Mouse (Mus musculus): Measurements from ENCODE around the gene Sept14. TPM values are rescaled to one million over a fixed set of nuclear protein-coding genes. Genes with fewer than 3 reads are reported as not detected.
"Not testable (repeated sequence)": the region's sequence is repeated elsewhere in the genome, so short reads cannot be mapped to it uniquely, and the experiment has no call there.

Gene Sept14
- not detected for total RNA-seq (2022)

DNA sequence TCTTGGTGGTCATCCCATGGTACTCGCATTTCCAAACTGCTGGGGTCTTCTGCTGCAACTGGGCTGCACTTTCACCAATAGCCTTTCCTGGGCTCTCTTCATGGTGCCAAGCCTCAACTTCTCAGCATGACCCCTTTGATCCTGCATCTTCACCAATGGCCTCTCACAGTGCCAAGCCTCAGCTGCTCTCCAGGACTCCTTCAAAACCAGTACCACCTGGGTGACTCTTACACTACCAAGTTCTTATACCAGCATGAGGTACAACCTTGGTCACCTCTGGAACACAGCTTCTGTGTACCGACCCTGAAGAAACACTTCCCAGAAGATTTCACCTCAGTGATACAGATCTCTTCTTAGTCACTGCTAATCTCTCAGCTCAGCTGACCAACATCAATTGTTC is at the start of gene Sept14:
Gene Sept14 (minus strand): TSS at position 101 of the 400 bp plus-strand sequence.
- DNase-seq (ENCODE audit: low spot score in 2 of 2), result no peak

DNA sequence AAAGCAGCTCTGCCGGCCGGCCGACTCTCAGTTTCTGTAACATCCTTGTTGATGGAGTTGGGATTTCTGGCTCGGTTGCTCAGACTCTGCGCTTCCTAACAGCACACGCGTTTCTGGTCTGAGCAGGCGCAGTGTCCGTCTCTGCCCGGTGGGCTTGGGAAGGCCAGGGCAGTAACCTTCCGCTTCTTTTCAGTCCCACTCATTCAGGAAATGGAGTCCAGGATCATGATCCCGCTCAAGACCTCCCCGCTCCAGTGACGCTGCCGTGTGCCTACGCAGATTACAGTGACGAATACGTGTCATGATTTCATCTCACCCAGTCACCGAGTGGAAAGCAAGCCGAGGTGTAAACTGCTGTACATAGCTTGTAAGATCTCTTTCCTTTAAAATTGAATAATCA is 48.6 kb upstream of the Sept14 start:
- no peak for DNase-seq (ENCODE audit: low spot score in 2 of 2)

DNA sequence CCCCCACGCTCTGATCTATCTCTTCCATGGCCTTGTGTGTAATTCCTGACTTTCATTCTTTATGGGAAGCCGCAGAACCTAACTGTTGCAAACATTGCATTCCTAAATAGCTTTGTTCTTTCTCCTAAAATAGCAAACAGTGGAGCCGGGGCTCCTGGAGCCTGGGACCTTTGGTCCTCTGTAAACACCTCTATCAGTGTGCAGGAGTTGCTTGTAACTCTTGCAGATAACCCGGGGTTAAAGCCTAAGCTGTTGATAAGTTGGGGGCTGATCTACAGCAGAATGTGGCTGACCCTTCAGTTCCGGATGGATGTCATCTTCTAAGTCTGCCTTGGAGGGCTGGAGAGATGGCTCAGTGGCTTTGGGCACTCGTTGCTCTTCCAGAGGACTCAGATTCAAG is 35.7 kb upstream of the Sept14 start:
- DNase-seq (ENCODE audit: low spot score in 2 of 2), result no peak

DNA sequence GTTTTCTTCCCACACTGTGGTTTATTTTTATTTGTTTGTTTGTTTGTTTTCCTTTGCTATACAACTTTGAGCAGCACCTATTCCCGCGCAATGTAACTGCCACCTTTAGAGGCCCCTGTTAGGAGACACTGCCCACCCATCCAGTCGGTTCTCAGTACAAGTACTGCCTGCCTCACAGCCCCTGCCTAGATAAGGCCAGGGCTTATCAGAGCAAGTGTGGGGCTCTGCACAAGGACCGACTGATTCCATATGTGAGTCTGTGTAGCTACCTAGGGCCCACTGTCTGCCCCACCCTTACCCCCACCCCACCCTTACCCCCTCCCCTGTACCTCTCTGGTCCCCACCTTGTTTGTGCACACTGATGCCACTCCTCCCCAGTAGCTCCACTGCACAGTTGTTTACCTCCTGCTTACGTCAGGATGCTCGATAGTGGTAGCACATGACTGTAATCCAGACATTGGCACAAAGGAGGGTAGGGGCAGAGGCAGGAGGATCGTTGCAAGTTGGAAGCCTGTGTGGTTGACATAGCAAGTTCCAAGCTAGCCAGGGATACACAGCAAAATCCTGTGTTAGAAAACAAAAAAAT is 34.7 kb upstream of the Sept14 start:
- no peak for DNase-seq (ENCODE audit: low spot score in 2 of 2)

DNA sequence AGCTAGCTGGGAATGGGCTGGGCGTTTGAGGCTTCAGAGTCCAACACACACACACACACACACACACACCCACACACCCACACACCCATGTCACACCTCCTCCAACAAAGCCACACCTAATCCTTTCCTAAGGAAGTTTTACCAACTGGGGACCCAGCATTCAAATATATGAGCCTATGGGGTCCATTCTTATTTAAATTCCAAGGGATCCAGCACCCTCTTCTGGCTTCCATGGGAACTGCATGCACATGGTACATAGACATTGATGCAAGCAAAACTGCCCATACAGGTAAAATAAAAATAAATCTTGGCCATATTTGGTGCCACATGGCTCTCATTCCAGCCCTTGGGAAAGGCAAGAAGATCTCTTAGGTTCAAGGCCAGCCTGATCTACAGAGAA is 32.7 kb upstream of the Sept14 start:
- DNase-seq (ENCODE audit: low spot score in 2 of 2), result no peak

DNA sequence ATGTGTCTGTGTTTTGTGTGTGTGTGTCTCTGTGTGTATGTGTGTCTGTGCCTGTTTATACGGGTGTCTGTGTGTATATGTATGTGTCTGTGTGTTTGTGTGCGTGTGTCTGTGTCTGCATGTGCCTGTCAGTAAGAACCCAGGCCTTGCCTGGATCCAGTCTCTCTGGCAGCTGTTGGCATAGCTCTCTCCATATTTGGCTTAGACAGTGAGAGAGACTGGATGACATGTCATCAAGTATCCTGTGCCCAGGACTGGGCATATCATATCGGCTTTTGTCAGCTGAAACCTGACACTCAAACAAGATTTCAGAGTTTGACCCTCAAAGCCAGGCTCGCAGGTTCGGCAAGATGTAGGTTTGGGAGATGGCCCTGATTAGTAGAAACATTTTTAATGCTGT is 22.7 kb upstream of the Sept14 start:
- DNase-seq (ENCODE audit: low spot score in 2 of 2), result no peak

DNA sequence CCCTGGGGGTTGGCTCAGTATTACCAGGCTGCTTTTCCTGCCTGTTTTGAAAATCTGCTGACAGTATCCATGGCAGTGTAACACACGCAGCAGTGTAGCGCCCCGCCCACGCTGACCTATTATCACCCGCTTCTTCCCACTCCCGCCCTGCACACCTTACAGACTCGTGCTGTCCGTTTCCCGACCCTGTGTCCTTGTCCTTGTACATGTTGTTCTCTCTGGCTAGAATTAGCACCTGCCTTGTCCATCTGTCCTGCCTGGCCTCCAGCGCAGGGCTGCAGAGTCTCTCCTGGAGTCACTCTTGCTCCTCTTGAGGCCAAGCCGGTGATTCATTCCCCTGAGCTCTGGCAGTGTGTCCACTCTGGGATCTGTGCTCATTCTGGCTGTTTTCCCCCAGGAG is 22.0 kb upstream of the Sept14 start:
- no peak for DNase-seq (ENCODE audit: low spot score in 2 of 2)

DNA sequence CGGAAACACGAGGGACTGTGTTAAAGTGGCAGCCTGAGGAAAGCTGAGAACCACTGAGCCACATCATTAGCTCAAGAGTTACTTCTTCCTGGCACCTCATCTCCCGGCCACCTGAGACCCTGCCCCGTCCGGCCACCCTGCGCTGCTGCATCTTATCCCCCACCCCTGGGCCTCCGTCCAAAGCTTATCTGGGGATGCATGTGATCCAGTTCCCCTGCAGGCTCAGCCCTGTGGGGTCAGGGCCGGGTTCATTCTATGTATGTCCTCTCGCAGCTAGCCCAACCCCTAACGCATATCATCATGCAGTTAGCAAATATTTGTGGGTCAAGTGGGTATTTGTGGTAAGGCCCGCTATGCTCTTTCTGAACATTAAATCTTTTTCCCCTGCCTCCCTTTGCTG is 21.0 kb upstream of the Sept14 start:
- no peak for DNase-seq (ENCODE audit: low spot score in 2 of 2)

DNA sequence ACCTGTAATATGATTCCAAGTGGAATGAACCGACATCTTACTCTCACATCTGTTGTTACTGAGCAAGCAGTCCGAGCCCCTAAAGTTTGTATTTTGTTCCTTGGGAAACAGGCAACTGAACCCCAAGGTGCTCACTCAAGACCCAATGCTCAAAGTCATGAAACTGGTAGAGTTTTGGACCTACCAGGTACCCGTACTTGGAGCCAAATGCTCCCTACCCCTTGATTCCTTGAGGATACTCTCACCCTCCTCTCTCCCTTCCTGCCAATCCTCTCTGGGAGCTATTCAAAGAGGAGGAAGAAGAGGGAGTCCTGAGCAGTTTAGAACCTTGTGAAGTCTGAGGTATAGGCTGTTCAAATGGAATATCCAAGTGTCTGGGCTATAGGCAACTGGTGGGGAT is 18.5 kb upstream of the Sept14 start:
- no peak for DNase-seq (ENCODE audit: low spot score in 2 of 2)

DNA sequence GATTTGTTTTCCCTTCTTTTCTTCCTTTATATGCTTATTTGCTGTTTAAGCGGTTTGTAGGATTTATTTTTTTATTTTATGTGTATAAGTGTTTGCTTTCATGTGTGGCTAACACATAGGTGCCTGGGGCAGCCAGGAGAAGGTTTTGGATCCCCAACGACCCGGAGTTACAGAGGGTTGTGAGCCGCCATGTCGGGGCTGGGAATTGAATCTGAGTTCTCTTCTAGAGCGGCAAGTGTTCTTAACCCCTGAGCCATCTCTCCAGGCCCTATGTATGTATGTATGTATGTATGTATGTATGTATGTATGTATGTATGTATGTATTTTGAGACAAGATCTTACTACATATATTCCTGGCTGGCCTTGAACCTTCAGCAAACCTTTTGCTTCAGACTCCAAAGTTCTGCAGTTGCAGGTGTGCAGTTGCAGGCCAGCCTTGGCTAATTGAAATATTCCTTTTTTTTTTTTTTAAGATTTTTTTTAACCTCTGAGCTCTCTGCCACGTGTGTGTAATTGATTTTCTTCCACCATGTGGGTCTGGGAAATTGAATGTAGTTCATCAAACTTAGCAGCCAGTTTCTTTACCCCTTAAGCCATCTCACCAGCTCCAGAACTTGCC is 17.6 kb upstream of the Sept14 start:
- no peak for DNase-seq (ENCODE audit: low spot score in 2 of 2)

DNA sequence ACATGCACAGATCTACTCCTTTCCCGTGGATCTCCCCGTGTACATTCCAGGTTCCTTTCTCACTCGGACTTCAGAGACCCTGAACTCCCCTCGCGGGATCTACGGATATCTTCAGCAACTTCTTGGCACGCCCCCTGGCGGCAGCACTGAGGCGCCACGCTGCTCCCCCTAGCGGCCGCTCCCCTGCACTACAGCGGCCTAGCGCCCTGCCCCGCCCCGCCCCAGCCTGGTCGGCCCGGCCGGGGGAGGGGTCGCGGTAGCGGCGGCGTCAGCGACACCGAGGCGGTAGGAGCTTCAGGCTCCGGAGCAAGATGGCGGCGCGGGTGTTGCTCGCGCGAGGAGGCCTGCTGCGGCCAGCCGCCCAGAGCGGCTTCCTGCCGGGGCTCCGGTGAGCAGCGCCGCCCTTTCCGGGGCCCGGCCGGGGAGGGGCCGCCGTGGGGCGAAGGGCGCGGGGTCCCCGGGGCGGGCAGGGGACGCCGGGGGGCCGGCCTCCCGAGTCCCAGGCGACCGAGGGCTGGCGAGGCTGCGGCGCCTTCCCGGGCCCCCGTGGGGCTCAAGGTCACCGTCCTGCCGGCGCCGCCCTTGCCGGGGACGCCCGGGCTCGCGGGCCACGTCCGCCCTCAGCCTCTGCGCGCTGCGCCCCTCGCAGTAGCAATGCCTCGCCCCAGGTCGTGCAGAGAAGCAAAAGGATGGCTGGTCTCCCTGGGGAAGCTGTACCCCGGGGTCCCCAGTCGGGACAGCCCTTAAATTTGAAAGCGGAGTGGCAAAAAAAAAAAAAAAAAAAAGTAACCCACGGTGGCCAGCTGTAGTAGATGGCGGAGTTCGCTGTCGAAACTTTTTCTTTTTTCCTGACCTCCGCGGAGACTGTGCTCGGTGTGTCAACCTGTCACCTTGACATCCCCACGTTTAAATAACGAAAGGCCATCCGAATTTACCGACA is 16.8 kb upstream of the Sept14 start, which contains the start of gene Nipsnap2:
Gene Nipsnap2 (plus strand): TSS at position 230 of the 940 bp plus-strand sequence.
- DNase-seq (ENCODE audit: low spot score in 2 of 2), result peak; percentile 77 to 93

DNA sequence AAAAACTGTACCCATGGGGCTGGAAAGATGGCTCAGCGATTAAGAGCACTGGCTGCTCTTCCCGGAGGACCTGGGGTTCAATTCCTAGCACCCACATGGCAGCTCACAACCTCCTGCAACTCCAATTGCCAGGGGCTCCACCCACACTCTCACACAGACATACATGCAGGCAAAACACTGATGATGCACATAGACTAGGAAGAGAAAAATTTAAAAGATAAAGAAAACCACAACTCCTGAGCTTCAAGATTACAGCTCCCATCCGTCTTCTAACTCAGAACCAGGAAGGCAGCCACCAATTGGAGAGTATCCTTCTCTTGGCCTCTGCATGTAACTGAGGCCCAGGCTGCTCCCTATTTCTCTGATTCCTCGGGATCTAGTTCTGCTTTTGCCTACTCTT is 16.0 kb upstream of the Sept14 start:
- no peak for DNase-seq (ENCODE audit: low spot score in 2 of 2)

DNA sequence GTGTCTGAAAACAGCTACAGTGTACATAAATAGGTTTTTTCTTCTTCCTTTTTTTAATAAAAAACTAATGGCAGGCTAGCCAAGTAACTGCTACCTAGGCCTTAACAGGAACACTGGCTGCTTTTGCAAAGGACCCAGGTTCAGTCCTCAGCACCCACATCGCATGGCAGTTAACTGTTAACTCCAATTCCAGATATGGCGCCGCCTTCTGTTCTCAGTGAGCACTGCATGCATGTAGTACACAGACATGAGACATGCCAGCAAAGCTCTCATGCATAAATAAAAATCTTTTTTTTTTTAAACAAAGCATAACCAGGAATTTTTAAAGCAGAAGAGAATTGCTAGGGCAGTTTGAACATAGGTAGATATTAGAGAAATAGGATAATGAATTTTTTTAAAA is 11.9 kb upstream of the Sept14 start:
- no peak for DNase-seq (ENCODE audit: low spot score in 2 of 2)

DNA sequence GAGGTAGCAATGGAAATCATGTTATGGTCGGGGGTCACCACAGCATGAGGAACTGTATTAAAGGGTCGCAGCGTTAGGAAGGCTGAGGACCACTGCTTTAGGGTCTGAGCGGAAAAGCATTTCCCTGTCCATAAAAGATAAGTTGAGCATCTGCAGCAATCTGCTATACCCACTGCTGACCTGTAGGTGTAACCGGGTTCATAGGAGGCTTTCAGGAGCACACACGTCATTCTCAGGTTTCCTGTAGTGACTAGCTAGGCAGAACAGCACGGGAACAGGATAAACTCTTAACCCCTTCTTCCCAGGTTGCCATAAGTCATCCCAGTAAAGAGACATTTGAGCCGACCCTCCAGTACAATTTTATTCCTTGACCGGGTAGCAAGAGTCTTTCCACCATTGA is 8.7 kb upstream of the Sept14 start:
- no peak for DNase-seq (ENCODE audit: low spot score in 2 of 2)

DNA sequence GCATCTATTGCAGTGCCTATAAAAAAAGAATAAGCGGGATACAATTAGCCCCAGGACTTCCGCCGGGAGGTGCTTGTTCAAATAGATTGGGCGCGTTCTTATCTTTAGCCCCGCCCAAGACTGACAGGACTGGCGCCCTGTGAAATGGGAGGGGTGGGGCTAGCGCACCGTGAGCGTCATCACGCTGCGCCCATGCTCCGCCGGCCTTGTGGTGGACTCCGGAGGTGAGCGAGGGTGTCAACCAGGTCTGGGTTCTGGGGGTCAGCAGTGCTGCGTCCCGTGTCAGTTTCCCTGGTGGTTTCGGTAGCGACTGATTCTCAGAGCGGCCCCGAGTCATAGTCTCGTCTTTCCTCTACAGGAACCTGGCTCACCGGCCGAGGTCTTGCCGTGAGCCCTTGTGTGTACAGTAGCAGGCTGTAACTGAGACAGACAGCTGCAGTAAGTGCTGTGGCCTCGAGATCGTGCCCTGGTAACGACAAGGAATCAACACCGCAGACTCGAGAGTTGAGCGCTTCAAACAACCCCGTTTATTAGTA is 7.1 kb upstream of the Sept14 start, which contains the start of gene Mrps17:
Gene Mrps17 (plus strand): TSS at position 172 of the 536 bp plus-strand sequence.
- DNase-seq (ENCODE audit: low spot score in 2 of 2), result peak; percentile 87 to 90

DNA sequence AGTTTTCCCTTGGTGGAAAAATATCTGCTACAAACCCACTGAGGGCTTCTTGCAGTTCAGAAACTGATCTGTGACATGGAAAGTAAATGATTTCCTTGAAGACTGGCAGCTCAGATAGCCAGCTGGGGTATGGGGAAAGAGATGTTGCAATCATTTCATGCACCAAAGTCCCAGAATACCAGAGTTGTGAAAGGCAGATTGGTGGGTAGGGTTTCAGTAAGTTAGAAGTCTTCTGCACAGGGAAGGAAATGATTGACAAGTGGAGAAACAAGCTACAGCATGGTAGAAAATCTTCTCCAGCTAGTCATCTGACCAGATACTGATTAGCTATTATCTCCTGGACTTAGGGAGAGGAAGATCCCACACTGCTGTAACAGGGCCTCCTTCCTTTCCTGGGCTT is 4.9 kb downstream of the Sept14 start:
- DNase-seq (ENCODE audit: low spot score in 2 of 2), result no peak

DNA sequence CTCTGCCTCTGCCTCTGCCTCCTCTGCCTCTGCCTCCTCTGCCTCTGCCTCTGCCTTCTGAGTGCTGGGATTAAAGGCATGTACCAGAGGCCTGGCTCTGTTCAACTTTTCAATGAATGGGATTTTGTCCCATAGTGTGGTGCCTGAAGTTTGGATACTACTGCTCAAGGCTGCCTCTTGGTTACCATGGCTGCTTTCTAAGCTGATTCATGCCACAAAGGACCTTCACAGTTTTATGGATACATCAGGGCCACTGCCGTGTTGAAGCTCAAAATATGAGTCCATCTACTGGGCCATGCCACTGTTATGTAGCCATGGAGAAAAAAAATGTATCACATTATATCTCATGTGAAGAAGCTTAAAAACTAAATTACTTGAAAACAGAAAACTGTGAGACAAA is 6.6 kb downstream of the Sept14 start:
- no peak for DNase-seq (ENCODE audit: low spot score in 2 of 2)

DNA sequence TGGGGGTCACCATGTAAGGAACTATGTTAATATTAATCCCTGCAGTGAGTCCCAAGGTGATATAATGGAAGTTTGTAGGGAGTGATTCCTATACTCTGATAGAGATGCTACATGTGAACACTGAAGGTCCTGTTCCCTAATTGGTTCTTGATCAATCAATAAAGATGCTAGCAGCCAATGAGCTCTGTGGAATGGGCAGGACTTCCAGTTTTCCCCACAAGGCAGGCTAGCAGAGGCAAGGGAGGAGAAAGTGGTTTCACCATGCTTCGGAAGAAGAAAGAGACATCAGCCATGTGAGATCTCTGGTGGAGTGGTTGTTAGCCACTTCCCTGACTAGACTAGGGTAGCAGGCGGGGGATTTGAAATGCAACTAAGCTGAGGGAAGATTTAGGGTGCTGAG is 7.8 kb downstream of the Sept14 start:
- DNase-seq (ENCODE audit: low spot score in 2 of 2), result no peak

DNA sequence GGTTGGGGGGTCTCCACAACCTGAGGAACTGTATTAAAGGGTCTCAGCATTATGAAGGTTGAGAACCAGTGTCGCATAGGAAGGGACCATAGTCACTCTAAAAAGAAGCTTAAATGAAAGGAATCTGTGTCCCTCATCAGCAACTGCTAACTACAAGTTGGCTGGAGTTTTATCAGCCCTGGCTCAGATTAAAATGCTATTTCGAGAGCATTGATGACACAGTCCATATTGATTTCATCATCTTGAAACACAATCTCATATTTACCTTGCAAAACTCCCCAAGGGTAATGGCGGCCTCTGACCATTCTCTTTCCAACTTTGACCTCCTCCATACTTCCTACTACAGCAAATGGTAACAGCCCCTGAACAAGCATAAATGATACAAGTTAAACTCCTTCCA is 17.8 kb downstream of the Sept14 start:
- no peak for DNase-seq (ENCODE audit: low spot score in 2 of 2)

DNA sequence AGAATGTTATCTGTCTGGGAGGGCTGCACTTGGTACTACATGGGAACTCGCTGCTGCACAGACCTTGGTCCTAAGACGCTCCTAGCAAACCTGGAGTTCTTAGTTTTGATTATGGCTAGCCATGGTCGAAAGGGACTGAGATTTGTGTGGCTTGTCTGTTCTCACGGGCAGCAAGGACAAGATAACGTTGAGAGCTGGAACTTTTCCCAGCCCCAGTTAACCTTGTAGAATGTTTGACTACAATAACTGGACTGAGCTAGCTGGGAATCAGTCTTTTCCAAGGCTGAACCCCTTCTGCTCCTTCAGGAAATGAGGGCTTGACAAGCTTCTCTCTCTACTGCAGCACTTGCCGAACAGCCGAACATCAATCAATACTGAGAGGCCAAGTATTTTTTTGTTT is 20.7 kb downstream of the Sept14 start:
- DNase-seq (ENCODE audit: low spot score in 2 of 2), result no peak

DNA sequence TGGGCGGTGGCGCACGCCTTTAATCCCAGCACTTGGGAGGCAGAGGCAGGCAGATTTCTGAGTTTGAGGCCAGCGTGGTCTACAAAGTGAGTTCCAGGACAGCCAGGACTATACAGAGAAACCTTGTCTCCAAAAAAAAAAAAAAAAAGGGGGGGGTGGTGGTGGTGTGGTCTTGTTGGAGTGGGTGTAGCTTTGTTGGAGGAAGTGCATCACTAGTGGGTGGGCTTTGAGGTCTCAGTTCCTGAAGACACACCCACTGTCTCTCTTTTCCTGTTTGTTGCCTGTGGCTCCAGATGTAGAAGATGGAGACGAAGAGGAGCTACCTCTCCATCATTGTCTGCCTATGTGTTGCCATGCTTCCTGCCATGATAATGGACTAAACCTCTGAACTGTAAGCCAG is 23.2 kb downstream of the Sept14 start:
- DNase-seq (ENCODE audit: low spot score in 2 of 2), result not testable (repeated sequence)

DNA sequence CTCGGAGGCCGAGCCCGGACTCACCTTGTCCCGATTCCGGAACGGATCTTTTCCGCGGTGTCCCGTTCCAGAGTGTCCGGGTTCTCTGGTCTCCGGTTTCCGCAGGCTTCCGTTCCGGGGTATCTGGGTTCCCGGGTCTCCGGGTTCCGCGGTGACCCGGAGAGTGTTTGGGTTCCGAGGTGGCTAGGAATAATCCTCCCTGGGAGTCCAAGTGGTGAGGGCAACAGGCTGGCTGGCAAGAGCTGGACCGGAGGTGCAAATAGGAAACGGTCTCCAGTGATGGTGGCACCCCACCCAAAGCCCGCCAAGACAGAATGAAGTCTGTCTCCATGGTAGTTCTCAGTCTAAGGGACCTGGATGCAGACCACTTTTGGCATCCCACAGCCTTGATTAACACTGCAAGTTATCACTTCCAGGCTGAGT is 38.3 kb downstream of the Sept14 start, which contains the start of gene Zfp11:
Gene Zfp11 (minus strand): TSS at position 64 of the 423 bp plus-strand sequence.
- DNase-seq (ENCODE audit: low spot score in 2 of 2), result peak; percentile 59 to 83
